Mouse (Mus musculus) 3T3-L1 (cell line): Measurements from ENCODE around the gene BC030867.

Experiments used
- DNase-seq: peaks from one replicate; pipeline ENCODE4 v3.0.0-alpha.2; 2015; ENCODE audit warnings: low read depth, low spot score

The BC030867 gene

DNA sequence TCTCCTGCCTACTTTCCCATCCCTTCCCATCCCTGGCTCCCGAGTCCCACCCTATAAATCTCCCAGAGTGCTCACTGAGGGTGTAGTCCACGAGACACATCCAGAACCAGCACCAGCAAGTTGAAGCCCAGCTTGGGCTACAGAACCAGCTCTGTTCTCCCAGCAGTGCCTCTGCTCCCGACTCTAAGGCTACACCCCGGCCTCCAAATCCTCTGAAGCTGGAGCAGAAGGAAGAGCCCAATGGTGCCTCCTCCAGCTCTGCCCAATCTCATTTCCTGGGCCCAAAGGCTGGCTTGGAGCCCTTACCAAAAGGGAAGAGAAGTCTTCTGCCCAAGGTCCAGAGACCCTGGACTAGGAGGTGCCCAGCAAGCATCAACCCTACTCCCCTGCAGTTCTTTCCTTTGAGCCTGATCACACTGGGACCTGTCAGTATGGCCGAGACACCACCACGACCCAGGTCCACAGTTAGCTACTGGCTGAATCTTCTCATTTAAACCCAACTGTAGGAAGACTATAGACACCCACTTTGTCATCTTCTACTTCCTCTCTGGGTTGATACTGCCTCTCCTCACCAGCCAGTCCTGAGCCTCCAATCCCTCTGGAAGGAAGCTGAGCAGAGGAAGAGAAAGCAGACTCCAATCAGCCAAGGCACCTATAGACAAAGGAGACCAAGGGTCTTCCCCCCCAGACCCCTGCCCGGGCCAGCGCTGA lies 27.3 kb upstream of the BC030867 start:
- no peak for DNase-seq

DNA sequence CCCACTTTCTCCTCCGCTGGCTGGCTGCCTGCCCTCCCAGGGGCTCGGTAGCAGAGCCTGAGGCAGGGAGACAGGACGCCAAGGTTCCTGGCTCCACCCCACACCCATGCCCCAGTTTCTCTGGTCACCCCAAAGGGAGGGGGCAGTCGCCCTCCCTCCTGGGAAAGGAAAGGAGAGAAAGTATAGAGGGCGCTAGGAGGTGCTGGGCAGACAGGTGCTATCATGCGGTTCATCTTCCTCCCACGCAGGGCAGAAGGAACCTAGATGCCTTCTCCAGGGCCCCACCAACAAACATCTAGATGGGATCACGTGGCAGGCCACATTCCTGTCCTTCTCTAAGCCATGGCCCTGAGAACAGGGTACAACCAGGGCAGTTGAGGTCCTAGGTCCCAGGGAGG lies 26.7 kb upstream of the BC030867 start:
- DNase-seq: no peak

DNA sequence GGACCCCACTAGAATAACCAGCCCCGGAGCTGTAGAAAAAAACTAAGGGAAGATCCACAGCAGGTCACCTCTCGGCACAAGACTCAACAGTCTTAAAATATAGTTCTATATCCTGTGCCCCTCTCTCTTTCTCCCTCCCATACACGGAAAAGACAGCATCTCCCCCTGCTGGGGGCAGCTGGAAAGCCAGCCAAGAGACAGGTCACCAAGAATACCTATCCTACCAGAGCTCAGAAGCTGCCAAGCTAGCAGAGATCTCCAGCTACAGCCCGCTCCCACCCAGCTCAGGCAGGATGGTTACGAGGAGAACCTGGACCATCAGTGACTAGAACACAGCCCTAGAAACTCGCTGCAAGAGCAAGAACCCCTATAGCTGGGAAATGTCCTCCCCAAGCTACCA lies 25.5 kb upstream of the BC030867 start:
- DNase-seq: peak; percentile 76

DNA sequence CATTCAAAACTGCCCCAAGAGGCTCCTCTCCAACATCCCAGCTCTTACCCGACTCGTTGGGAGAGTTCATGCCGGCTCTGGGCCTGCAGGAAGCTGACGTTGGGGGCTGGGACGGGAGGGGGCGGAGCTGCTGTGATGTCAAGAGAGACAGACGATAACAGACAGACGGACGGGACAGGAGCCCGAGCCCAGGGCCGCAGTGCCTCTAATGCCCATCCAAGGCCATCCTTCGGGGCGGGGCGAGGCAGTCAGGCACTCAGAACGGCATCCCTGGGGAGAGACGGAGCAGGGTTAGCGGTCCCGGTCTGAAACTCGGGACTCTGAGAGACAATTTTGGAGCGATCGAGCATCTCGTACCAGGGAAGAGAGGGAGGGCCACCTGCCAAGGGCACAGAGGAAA lies 24.0 kb upstream of the BC030867 start:
- DNase-seq: peak; percentile 51

DNA sequence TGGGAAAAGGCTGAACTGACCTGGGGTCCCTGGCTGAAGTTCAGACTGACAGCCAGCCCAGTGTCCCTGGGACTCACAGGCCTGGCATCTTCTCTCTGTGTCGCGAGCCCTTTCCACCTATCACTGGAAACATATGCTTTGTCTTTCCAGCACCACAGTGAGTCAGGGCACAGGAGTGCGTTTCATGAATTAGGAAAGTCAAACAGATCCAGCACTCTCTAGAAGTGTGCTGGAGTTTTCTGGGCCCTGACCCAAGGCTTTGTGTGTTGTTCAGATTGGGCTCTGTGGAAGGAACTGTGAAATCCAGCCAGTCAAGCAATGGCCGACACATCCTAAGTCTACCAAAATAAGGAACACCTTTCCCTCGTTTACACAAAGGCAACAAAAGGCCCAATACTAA lies 23.5 kb upstream of the BC030867 start:
- peak; percentile 80 for DNase-seq

DNA sequence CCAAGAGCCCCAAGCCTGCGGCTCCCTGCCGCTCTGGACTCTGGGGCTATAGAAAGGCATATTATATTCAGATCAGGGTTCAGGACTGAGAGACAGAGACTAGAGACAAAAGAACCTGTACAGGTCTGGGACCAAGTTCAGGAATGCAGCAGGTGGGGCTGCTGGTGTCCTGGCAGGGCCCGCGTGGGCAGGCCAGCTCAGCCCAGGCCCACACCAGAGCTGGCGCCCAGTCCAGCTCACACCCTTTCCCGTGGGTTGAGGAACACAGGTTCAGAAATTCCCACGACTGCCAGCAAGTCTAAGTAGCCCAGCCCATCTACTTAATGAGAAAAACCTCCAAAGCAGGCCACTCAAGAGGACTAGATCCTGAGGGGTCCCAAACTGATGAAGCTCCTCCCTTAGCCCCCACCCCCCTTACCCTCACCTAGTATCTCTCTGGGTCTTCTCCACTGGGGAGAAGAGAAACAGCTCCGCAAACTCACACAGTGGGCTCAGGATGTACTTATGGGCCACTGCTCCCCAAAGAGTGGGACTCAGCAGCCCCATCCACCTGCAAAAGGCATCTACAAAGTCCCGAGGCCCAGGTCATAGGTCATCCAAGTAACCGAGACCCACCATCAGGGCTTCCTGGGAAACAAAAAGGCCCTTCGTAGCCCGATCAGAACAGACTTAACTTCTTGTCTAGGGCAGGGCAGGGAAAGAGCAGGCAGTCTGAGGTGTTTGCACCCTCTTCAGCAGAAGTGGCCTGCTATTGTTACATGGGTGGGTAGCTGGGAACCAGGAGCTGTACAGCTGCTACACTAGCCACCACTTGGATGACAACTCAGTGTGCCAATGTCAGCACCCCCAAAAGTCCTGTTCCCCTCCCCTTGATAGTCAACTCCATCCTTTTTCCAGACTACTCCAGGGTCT lies 22.4 kb upstream of the BC030867 start:
- no peak for DNase-seq

DNA sequence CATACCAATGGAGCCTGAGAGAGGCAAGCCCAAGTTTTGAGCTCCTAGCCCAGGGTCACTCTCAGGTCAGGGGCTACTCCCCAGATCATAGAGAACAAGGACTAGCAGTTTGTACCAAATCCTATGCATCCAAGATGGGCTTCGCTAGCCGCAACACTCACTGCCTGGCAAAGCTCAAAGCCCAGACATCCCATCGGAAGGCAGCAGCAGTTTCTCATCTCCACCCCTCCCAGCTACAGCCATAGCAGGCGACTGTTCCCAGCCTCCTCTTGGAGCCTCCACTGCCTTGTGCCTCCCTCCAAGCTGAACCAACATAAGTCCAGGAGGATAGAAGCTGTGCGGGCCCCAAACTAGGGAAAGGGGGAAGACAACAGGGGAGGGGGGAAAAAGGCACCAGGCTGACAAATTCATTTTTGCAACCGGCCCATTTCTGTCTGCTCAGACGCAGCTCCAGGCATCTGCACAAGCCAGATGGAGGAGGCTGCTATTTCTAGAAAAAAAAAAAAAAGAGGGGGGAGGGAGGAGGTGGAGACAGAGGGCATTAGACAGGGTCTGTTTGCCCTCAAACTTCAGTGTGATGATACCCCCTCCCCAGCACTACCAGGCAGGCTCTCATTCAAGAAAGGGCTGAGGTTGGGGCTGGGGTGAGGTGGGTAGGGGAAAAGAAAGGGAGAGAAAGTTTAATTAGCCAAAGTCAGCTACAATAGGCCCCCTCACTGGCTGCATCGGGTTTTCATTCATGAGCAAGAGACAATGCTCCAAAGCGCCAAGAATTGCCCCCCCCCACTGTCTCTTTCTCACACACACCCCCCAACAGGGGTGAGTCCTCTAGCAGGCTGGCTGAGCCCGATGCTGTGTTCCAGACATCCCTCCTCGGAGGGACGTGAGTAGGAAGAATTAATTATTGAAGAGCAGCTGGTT lies 21.2 kb upstream of the BC030867 start:
- no peak for DNase-seq

DNA sequence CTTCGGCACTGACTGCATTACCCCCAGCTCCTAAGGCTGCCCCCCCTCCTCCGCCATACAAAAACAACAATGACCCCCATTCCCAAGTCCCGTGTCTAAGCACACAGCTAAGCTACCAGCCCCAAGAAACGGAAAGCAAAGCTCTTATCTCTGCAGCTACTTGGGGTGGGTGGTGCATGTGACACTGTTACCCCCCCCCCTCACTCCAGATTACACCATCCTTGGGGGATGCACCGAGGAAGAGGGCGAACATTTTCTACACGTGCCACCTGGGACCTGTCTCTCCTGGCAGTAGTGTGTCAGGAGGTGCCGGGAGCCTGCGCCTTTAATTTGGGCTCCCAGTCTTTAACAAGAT lies 20.5 kb upstream of the BC030867 start:
- DNase-seq: no peak

DNA sequence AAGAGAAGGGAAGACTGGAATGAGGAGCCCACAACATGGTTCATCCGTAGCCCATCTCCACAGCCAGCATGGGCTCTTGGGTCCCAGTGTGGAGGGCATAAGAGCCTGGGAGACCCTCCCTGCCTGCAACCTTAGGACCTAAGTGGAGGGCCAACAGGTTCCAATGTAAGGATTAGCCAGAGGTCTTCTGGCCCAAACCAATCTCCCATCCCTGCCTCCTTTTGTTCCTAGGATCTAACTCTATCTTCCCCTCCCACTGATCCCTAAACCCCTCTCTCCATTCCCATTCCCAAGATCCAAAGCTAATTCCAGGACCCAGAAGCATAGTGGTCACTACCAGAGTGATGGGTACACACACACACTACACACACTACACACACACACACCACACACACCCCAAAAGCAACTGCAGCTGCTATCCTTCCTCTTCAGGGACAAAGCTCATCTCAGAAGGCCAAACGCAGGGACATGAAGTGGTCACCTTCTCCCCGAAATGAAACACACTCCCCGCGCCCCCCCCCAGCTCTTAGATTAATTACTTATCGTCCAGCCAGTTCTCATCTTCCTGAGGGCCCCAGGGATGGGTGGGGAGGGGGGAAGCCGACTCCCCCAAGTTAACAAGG lies 19.9 kb upstream of the BC030867 start:
- no peak for DNase-seq

DNA sequence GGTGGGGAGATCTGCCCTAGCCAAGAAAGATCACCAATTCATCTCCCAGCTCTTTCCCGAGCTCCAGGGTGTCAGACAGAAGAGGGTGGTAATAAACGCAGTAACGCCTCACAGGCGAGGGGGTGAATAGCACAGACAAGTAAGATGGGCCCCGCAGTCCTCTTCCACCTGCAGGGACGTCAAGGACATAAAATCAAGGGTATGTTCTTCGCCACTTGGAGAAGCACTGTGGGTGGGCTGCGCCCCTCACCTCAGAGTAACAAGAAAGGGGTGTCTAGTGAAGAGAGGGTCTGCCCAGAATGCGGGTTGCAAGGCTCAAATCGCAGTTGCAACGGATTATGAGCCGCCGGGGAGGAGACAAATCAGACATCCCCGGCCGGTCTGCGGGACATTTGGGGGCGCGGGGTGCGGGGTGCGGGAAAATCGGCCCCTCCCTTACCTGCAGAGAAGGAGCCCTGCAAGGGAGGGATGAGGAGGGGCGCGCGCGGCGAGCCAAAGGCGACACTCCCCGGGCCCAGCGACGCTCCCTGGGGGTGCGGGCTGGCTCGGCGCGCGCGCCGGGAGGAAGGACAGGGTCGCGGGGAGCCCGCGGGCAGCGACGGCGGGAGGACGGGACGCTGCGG lies 19.2 kb upstream of the BC030867 start:
- peak; percentile 43 for DNase-seq

DNA sequence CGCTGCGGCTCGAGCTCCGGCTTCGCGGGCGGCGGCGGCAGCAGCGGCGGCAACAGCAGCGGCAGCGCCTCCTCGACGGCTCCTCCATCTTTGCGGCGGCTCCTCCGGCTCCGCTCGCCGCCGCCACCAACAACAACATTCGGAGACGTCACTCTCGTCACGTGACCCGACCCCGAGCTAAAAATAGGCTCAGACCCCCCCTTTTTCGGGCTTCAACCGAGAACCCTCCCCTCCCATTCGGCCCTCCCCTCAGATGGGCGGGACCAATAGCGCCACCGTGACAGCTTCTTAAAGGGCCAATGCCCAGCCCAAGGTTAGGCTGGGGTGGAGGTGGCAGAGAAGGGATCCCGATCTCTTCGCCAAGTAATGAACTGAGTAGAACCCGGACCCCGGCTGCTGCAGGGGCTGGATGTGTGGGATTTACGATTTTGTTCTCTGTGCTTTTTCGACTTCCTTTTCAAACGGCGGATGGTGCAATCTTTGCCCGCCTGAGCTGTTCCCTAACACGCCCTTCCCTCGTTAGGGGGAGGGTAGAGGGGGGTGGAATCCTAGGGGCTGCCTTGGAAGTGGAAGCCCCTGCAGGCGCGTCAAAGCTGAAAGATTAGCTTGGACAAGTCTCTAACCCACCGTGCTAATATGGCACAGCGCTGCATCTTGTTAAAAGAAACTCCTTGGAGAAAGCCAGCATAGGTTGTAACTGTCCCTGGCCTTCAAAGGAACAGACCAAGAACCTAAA lies 18.5 kb upstream of the BC030867 start, which contains the start of gene Hdac5:
Gene Hdac5, minus strand, starts transcription at position 161 of the 736 bp plus-strand sequence.
- DNase-seq: peak; percentile 99

DNA sequence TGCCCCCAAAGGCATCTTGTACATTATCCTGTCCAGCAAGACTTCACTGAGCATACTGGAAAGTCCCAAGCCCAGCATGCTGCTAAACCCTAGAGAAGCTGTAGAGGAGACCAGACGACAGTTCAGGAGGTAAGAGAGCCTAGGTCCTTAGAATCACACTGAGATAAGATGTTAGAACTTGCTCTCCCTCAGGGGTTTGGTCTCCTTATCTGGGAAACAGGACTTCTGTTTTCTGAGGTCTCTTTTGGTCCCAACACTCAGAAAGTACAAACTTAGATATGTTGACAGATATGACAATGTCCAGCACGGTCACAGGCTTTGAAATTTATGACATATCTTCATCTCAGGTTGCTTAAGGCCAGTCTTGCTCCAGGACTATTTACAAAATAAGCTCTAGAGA lies 12.7 kb upstream of the BC030867 start:
- DNase-seq: no peak

DNA sequence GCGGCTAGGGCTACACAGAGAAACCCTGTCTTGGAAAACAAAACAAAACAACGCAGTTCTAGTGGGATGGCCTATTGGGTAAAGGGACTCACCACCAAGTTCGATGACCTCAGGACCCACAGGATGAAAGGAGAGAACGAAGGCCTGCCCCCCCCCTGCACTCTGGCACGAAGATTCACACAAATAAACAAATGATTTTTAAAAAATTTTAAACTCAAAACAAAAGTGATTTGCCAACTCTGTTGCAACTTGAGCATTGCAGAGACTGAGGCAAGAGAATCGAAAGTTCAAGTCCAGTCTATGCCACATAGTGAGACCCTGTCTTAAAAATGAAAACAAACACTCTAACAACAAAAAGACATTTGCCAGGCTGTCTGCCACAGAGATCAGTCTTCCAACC lies 8.0 kb upstream of the BC030867 start:
- DNase-seq: no peak

DNA sequence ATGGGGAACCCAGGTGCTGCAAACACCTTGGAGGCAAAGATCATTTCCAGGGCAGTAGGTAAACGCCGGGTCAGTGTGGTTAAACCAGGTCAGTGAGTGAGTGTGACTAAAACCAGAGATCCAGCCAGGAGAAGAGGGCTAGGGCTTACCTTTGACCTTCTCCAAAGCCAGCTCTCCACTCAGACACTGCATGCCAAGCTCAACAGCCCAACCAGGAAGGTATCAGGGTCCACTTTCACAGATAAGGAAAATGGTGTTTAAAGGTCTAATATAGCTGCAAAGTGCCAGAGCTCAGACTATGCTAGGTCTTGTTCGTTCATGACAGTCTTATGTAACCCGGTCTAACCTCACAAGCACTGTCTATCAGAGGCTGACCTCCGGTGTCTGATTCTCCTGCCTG lies 7.4 kb upstream of the BC030867 start:
- no peak for DNase-seq

DNA sequence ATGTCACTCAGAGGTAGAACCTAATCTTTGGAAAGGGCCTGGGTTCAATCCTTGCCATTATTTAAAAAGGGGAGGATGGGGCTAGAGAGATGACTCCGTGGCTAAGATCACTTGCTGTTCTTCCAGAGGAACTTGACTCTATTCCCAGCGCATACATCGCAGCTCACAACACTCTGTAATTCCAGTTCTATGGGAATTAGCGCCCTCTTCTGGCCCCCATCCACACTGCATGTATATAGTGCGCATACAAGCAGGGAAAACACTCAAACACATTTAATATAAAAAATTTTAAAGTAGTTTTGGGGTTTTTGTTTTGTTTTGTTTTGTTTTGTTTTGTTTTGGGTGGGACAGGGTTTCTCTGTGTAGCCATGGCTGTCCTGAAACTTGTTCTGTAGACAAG lies 6.8 kb upstream of the BC030867 start:
- no peak for DNase-seq

DNA sequence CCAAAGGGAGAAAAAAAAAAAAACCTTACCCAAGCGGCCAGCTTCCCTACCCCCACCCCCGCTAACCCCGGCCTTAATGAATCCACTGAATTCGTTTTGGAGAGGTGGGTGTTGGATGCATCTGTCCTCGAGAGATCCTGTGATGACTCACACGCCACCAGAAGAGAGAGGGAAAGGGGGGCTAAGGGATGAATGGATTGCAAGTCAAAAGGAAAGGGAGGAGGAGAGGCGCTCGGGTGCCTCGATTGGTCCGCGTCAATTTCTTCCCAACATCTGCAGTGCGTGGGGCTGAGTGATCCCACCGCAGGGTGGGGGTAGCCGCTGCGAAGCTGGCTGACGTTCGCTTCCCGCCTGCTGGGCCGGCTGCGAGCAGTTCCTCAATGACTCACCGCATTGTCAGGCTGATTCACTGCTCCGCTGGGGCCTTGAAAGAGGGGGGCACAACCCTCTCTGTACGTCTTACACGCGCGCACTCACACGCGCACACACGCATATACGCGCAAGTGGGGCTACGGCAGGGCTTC lies 3.7 kb upstream of the BC030867 start:
- DNase-seq: peak; percentile 96

DNA sequence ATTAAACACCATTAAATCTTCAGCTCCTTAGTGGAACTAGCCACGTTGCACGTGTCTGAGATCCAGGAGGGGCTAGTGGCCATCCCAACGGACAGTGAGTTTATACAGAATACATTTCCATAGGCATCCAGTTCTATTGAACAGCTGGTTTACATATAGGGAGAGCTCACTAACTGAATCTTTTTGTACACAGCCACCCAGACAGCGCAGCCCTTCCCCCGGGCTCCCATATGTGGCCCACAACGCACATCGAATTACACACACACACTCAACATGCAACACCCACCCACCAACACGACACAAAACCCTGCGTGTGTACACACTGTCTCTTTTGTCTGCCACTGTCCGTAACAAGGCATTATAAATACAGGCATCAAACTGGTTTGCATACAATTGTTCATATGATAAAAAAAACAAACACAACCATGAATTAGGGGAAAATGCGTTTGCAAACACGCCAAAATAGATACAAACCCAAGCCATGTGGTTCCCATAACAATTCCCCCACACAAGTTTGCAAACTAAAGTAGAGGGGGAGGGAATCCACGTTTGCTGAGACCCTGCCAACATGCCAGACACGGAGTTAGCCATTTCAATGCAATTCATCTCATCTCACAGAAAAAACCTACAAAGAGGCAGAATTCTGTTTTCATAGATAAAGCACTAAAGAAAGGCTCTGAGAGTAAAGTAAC lies 3.0 kb upstream of the BC030867 start:
- DNase-seq: no peak

DNA sequence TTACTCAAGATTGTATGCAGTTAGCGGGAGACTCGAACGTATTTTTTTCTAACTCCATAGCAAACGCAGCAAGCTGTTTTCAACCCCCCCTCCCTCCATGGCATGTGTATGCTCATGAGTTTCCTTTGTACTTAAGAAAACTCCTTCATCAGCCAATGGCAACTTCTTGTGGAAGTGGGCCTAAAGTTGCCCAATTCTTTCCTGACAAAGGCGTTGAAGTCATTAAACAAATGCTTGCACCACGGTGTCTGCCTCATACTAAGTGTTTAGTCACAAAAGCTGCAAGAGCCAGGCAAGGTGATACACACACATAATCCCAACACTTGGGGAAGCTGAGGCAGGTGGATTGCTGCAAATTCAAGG lies 2.4 kb upstream of the BC030867 start:
- no peak for DNase-seq

DNA sequence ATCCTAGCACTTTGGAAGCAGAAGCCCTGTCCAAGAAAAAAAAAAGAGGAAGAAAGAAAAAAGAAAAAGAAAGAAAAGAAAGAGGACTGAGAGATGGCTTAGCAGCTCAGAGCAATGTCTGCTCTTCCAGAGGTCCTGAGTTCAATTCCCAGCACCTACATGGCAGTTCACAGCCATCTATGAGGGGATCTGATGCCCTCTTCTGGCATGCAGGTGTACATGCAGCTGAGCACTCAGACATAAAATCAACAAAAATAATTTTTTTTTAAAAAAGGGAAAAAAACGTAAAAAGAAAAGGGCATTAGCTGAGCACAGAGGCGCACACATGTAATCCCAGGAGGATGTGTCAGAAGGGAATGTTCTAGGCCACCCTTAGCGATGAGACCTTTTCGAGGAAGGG lies 1.8 kb upstream of the BC030867 start:
- DNase-seq: no peak
